Mouse (Mus musculus): Measurements from ENCODE around the gene Cacna1a. TPM values are rescaled to one million over a fixed set of nuclear protein-coding genes. Genes with fewer than 3 reads are reported as not detected.
"Not testable (repeated sequence)": the region's sequence is repeated elsewhere in the genome, so short reads cannot be mapped to it uniquely, and the experiment has no call there.

Cacna1a gene
- polyA plus RNA-seq, 1 experiment from 2014 or later: 3.2 TPM

GRCm38 (mm10) chr8:84665385-84665893 is 277.2 kb downstream of the Cacna1a start:
- peak overlapping the region; percentile 90 for H3K27ac ChIP-seq (ENCODE audit: low read depth, low read length)
- H3K4me2 ChIP-seq (ENCODE audit: low read length): peak overlapping the region; percentile 92
- H3K9me3 ChIP-seq (replicated peaks; ENCODE audit: control insufficient read depth, low read length): no peaks in the 10 kb centered on the region
- peaks cover 27% of the 10 kb centered on the region for H3K4me1 ChIP-seq (ENCODE audit: control insufficient read depth, insufficient read depth, low read length)
- no peaks in the 10 kb centered on the region for H3K27me3 ChIP-seq (replicated peaks; ENCODE audit: control insufficient read depth, insufficient read depth, low read length)
- H3K4me3 ChIP-seq (ENCODE audit: low read depth, low read length): peak overlapping the region; percentile 69
- peaks cover 15% of the 10 kb centered on the region; the same call in 1 of the 2 replicates for H3K36me3 ChIP-seq (ENCODE audit: control insufficient read depth, insufficient read depth, low read length)
- peak overlapping the region; percentile 84 for H3K9ac ChIP-seq (ENCODE audit: low read length)
- DNase-seq (ENCODE audit: low spot score) (peak; percentile 29), ATAC-seq (peak; percentile 3; the same call in 1 of the 2 replicates)
- 3% methylated on average over 14 of the region's 14 CpGs for WGBS

DNA sequence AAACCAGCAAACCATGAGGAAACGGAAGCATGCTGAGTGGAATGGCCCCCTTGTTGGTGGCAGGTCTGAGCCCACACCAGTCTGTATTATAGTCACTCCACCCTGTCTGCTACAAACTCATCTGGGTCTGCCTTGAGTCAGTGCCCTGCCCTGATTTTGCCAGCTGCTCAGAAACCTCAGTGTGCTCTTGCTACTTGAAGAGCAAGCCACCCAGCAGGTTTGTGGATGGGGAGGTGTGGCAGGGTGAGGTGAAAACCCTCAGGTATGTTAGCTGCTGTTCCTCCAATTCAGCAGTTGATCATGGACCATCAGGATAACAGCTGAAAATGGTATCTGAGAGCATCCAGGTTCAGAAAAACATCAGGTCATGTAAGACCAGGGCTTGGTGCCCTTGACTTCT is 279.8 kb downstream of the Cacna1a start:
- no peak for DNase-seq (ENCODE audit: low spot score)
- 85% methylated on average over 1 of the region's 1 CpGs for WGBS
- no peak for ATAC-seq

DNA sequence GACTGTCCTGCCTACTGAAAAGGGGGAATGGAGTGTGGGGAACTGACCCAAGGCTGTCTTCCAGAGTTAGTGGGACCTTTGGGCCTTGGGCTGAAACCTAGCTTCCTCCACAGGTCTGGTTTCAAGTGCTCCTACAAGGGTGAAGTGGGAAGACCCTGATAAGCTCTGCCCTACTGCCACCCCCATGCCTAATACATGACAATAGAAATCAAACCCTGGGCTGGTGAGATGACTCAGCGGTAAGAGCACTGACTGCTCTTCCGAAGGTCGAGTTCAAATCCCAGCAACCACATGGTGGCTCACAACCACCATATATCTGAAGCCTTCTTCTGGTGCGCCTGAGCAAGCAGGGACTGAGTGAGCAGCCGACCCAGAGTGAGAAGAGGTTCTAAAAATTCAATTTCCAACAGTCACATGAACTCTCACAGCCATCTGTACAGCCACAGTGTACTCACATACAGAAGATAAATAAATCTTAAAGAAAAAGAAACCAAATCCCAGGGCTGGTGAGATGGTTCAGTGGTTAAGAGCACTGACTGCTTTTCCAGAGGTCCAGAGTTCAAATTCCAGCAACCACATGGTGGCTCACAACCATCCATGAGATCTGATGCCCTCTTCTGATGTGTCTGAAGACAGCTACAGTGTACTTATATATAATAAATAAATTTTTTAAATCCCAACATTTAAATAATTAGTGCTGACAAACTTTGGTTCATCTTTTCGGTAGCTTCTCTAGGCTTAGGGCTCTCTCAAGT is 280.7 kb downstream of the Cacna1a start:
- Histone ChIP-seq H3K27ac (ENCODE audit: low read depth, low read length) (no peak overlapping the region), H3K36me3 (ENCODE audit: control insufficient read depth, insufficient read depth, low read length) (peaks cover 48% of the 10 kb centered on the region), H3K4me3 (ENCODE audit: low read depth, low read length) (no peak overlapping the region), H3K9ac (ENCODE audit: low read length) (no peak overlapping the region), H3K4me1 (ENCODE audit: control insufficient read depth, insufficient read depth, low read length) (peaks cover 8% of the 10 kb centered on the region; the same call in 1 of the 2 replicates), H3K9me3 (replicated peaks; ENCODE audit: control insufficient read depth, low read length) (no peaks in the 10 kb centered on the region), H3K4me2 (ENCODE audit: low read length) (no peak overlapping the region), H3K27me3 (replicated peaks; ENCODE audit: control insufficient read depth, insufficient read depth, low read length) (no peaks in the 10 kb centered on the region)
- 84% methylated on average over 6 of the region's 6 CpGs for WGBS
- no peak for ATAC-seq
- DNase-seq (ENCODE audit: low spot score): no peak

More for the DNA sequence above, 279.8 kb downstream of the Cacna1a start:
- H3K36me3 ChIP-seq (ENCODE audit: control insufficient read depth, insufficient read depth, low read length): peaks cover 41% of the 10 kb centered on the region
- no peak overlapping the region for H3K9ac ChIP-seq (ENCODE audit: low read length)
- H3K27ac ChIP-seq (ENCODE audit: low read depth, low read length): no peak overlapping the region
- H3K4me2 ChIP-seq (ENCODE audit: low read length): no peak overlapping the region
- no peaks in the 10 kb centered on the region for H3K27me3 ChIP-seq (replicated peaks; ENCODE audit: control insufficient read depth, insufficient read depth, low read length)
- H3K4me1 ChIP-seq (ENCODE audit: control insufficient read depth, insufficient read depth, low read length): peaks cover 13% of the 10 kb centered on the region; the same call in 1 of the 2 replicates
- no peaks in the 10 kb centered on the region for H3K9me3 ChIP-seq (replicated peaks; ENCODE audit: control insufficient read depth, low read length)
- H3K4me3 ChIP-seq (ENCODE audit: low read depth, low read length): no peak overlapping the region

- not testable (repeated sequence) for H3K4me1 ChIP-seq (ENCODE audit: control insufficient read depth, insufficient read depth, low read length); H3K9me3 ChIP-seq (replicated peaks; ENCODE audit: control insufficient read depth, low read length); DNase-seq (ENCODE audit: low spot score); ATAC-seq; H3K4me3 ChIP-seq (ENCODE audit: low read depth, low read length); H3K27me3 ChIP-seq (replicated peaks; ENCODE audit: control insufficient read depth, insufficient read depth, low read length); H3K27ac ChIP-seq (ENCODE audit: low read depth, low read length); H3K9ac ChIP-seq (ENCODE audit: low read length); H3K4me2 ChIP-seq (ENCODE audit: low read length)
- 95% methylated on average over 5 of the region's 5 CpGs for WGBS
- peaks cover 63% of the 10 kb centered on the region for H3K36me3 ChIP-seq (ENCODE audit: control insufficient read depth, insufficient read depth, low read length)
These were observed 282.2 kb downstream of the Cacna1a start for GRCm38 (mm10) chr8:84670295-84671006.

DNA sequence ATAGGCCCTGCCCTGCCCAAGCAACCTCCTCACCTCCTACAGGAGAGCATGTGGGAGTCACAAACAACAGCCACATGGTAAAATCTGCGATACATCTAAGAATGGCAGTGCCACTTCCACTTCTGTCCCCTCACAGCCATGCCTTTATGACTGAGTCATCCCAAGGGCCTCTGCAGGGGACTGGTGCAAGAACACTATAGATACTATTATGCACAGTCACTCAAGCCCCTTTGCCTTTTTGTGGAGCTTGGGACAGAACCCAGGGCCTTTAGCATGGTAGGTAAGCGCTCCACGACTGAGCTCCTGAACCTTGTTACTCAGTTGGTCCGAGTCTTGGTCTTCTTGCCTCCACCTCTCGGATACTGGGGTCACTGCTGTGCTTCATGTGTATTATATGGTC is 289.1 kb downstream of the Cacna1a start:
- H3K4me3 ChIP-seq (ENCODE audit: low read depth, low read length): no peak overlapping the region
- no peaks in the 10 kb centered on the region for H3K27me3 ChIP-seq (replicated peaks; ENCODE audit: control insufficient read depth, insufficient read depth, low read length)
- no peak overlapping the region for H3K9ac ChIP-seq (ENCODE audit: low read length)
- H3K36me3 ChIP-seq (ENCODE audit: control insufficient read depth, insufficient read depth, low read length): peaks cover 53% of the 10 kb centered on the region
- DNase-seq (ENCODE audit: low spot score): no peak
- H3K4me1 ChIP-seq (ENCODE audit: control insufficient read depth, insufficient read depth, low read length): no peaks in the 10 kb centered on the region
- no peak overlapping the region for H3K27ac ChIP-seq (ENCODE audit: low read depth, low read length)
- 95% methylated on average over 5 of the region's 5 CpGs for WGBS
- H3K4me2 ChIP-seq (ENCODE audit: low read length): no peak overlapping the region
- ATAC-seq: no peak
- H3K9me3 ChIP-seq (replicated peaks; ENCODE audit: control insufficient read depth, low read length): no peaks in the 10 kb centered on the region

GRCm38 (mm10) chr8:84681476-84681875 is 293.2 kb downstream of the Cacna1a start:
- Histone ChIP-seq H3K27ac (ENCODE audit: low read depth, low read length) (no peak overlapping the region), H3K4me1 (ENCODE audit: control insufficient read depth, insufficient read depth, low read length) (peaks cover 12% of the 10 kb centered on the region), H3K9me3 (replicated peaks; ENCODE audit: control insufficient read depth, low read length) (no peaks in the 10 kb centered on the region), H3K9ac (ENCODE audit: low read length) (no peak overlapping the region), H3K27me3 (replicated peaks; ENCODE audit: control insufficient read depth, insufficient read depth, low read length) (no peaks in the 10 kb centered on the region), H3K36me3 (ENCODE audit: control insufficient read depth, insufficient read depth, low read length) (peaks cover 24% of the 10 kb centered on the region), H3K4me3 (ENCODE audit: low read depth, low read length) (no peak overlapping the region), H3K4me2 (ENCODE audit: low read length) (no peak overlapping the region)
- DNase-seq (ENCODE audit: low spot score) (no peak), ATAC-seq (no peak)
- 82% methylated on average over 2 of the region's 2 CpGs for WGBS

GRCm38 (mm10) chr8:84682257-84682656 is 294.0 kb downstream of the Cacna1a start:
- H3K9me3 ChIP-seq (replicated peaks; ENCODE audit: control insufficient read depth, low read length): no peaks in the 10 kb centered on the region
- WGBS: 92% methylated on average over 2 of the region's 2 CpGs
- DNase-seq (ENCODE audit: low spot score) (no peak), ATAC-seq (no peak)
- peaks cover 16% of the 10 kb centered on the region for H3K4me1 ChIP-seq (ENCODE audit: control insufficient read depth, insufficient read depth, low read length)
- H3K27ac ChIP-seq (ENCODE audit: low read depth, low read length): no peak overlapping the region
- no peak overlapping the region for H3K9ac ChIP-seq (ENCODE audit: low read length)
- H3K4me2 ChIP-seq (ENCODE audit: low read length): no peak overlapping the region
- H3K27me3 ChIP-seq (replicated peaks; ENCODE audit: control insufficient read depth, insufficient read depth, low read length): no peaks in the 10 kb centered on the region
- H3K36me3 ChIP-seq (ENCODE audit: control insufficient read depth, insufficient read depth, low read length): peaks cover 19% of the 10 kb centered on the region
- no peak overlapping the region for H3K4me3 ChIP-seq (ENCODE audit: low read depth, low read length)

- no peak for ATAC-seq
- no peak overlapping the region for H3K27ac ChIP-seq (ENCODE audit: low read depth, low read length)
- no peak overlapping the region for H3K4me2 ChIP-seq (ENCODE audit: low read length)
- peaks cover 24% of the 10 kb centered on the region for H3K4me1 ChIP-seq (ENCODE audit: control insufficient read depth, insufficient read depth, low read length)
- no peaks in the 10 kb centered on the region for H3K27me3 ChIP-seq (replicated peaks; ENCODE audit: control insufficient read depth, insufficient read depth, low read length)
- H3K36me3 ChIP-seq (ENCODE audit: control insufficient read depth, insufficient read depth, low read length): peaks cover 16% of the 10 kb centered on the region
- no peak for DNase-seq (ENCODE audit: low spot score)
- H3K9ac ChIP-seq (ENCODE audit: low read length): no peak overlapping the region
- no peak overlapping the region for H3K4me3 ChIP-seq (ENCODE audit: low read depth, low read length)
- H3K9me3 ChIP-seq (replicated peaks; ENCODE audit: control insufficient read depth, low read length): no peaks in the 10 kb centered on the region
- 42% methylated on average over 3 of the region's 3 CpGs for WGBS
These were observed 296.3 kb downstream of the Cacna1a start for GRCm38 (mm10) chr8:84684537-84684936.
